Mouse (Mus musculus) NIH3T3 (cell line): ENCODE data around the gene Hdac7.

Experiments
- DNase-seq: peaks from one replicate; pipeline ENCODE4 v3.0.0-alpha.2; 2012; ENCODE audit warnings: low read depth

Hdac7 gene

DNA sequence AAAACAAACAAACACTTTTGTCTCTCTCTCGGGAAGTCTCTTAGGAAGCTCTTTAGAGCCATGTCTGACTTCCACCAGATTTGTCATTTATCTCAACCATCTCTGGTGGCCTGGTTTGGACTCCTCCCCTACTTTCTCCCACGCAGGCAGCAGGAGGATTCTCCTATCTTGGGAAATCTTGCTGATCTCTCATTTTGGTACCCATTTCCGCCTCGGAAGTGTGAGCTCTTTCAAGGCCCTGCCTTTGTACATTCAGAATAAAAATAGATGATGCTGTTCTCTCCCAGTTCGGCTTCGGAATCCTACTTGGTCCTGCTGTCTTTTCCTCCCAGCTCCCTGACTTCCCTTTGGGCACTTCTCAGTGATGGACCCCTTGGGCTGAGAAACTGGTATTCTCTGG lies 10.2 kb upstream of the Hdac7 start:
- no peak for DNase-seq

GRCm38 (mm10) chr15:97854059-97854458 lies 9.8 kb upstream of the Hdac7 start:
- DNase-seq, result no peak

- DNase-seq, result no peak
Measured at GRCm38 (mm10) chr15:97852291-97852690, 8.0 kb upstream of the Hdac7 start.

DNA sequence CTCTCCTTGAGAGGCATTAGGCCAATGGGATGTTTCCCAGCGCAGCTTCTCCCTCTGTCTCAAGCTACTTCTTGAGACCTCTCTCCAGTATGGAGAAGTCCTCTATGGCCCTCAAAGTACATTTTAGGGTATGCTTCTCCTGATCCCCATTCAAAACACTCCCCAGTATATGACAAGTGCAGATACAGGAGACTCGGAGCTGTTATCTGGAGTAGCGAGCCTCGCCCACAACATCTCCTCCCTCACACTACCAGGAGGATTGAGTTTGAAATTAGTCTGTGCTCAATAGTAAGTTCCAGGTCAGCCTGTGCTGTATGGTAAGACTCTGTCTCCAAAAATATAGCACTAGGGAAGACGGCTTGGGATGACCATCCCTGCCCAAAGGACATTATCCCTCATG lies 6.7 kb upstream of the Hdac7 start:
- no peak for DNase-seq

- DNase-seq, result peak; percentile 68
Measured at GRCm38 (mm10) chr15:97850441-97850840, 6.1 kb upstream of the Hdac7 start.

DNA sequence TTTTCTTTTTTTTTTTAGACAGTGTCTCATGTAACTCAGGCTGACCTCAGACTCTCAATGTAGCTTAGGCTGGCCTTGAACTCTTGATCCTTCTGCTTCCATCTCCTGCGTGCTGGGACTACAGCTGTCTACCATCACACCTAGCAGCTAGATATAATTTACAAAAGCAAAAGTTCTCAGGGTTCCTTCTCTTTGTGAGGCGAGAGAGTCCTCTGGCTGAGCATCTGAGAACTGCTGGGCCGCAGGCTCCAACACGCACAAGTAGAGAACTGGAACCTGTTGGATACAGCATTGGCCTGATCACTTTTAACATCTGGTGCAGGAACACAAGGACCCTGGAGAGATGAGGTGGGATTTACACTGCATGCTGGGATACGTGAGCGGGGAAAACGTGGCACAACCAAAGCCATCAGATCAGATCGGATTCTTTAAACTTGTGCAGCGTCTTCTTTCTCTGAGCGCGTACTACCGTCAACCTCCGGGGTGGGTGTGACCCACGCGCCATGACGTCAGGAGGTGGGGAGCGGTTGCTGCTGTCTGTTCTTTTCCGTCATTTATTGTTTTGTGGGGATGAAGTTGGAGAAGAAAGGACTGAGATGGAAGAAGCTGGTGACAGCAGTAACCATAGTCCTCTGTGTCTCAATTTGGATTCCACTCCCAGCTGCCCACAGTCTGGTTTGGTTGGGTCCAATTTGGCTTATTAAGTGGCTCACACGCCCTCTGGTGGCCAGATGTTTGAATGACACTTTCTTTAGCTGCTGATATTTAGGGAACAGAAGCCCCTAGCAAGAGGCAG lies 5.0 kb upstream of the Hdac7 start:
- peak; percentile 98 for DNase-seq

DNA sequence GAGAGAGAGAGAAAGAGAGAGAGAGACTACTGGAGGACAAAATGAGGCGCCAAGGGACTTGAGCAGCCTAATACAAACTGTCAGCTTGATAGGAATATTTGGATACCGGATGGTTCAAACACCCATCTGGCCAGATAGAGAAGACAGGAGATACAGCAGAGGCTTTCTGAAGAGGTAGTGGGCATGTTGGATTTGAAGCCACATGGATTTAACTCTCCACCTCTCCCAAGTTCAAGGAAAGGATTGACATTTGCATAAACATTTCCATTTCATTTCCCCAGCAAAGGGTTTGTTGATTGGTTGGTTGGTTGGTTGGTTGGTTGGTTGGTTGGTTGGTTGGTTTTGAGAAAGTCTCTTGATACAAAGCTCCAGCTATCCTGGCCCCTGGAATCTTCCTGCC lies 3.6 kb upstream of the Hdac7 start:
- no peak for DNase-seq

DNA sequence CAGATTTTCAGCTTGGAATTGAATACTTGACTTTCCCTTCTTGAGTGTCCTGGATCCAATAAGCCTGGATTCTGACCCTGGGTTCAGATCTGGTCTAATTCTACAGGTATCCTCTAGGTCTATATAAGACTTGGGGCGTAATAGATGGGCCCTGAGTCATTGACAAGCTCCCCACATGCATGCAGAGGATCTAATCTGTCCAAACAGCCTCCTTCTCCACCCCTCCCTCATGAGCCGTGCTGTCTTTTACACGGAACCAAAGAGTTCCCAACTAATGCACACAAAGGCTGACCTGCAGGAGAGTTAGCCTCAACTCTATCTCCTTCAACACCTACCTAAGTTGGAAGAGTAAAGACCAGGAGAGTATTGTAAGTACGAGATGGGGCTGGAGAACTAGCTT lies 3.0 kb upstream of the Hdac7 start:
- no peak for DNase-seq

- no peak for DNase-seq
Measured at GRCm38 (mm10) chr15:97846121-97846882, 2.0 kb upstream of the Hdac7 start.

- DNase-seq, result peak; percentile 54
Measured at GRCm38 (mm10) chr15:97843247-97843651, 1.1 kb downstream of the Hdac7 start.

DNA sequence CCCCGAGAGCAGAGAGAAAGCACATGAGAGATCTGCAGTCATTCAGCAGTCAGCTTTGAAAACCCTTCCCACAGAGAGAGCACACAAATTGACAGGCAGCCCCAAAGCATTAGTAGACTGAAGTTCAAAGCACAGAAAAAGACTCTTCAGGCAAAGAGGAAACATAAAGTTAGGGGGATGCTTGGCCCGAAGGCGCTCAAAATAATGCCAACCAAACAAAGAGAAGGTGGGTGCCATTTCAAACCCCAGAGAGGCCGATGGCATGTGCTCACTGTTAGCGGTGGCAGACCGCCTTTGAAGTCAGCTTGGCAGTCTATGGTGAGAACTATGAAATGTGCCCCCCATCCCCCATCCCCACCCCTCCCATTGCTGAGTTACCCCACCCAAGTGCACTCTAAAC lies 2.2 kb downstream of the Hdac7 start:
- no peak for DNase-seq

DNA sequence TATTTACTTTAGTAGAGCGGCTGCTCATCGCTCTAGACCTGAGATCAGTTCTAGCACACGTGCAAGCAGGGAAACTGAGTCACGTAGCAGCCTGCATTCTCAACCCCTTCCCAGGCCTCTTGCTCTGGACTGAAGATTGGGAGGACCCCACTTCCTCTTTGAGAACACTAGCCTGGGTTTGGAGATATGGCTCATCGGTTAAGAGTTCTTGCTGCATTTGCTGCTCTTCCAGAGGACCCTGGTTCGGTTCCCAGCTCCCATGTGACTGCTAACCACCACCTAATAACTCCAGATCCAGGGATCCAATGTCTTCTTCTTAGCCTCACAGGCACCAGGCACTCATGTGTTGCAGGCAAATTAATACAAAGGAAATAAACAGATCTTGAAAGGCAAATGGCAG lies 2.9 kb downstream of the Hdac7 start:
- DNase-seq, result no peak

DNA sequence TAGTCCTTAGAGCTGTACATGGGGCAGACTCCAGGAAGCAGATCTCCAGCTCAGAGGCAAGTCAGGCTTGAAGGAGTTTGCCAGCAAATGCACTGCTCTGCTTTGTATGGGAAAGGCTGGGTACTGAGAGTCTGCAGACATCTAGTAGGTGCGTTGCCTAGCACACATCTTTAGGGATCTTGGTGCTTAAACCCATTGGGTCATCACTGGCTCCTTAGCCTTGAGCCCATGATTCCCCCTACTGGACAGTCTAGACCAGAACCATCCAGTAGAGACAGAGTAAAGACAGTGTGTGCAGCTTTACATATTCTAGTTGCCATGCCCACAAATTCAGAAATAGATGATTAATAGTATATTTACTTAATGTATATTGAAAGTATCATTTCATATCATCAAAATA lies 3.5 kb downstream of the Hdac7 start:
- no peak for DNase-seq

- peak; percentile 92 for DNase-seq
Measured at GRCm38 (mm10) chr15:97839991-97840455, 4.3 kb downstream of the Hdac7 start.

DNA sequence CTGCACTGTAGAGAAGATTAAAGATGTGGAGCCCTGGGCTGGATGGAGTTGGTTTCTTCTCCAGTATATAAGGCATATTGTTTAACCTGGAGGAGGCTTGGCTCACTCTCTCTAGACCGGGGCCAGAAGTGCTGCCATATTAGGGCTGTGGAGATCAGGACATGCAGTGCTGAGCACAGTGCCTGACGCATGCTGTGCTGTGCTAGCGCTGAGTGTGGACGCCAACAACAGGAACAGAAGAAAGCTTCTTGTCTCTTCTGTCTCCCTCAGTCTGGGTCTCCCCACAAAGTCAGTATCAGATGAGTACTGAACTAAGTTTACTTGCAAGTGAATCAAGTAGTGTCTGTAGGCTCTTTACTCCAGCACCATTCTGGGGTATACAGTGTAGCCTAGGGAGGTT lies 4.8 kb downstream of the Hdac7 start:
- peak; percentile 35 for DNase-seq

DNA sequence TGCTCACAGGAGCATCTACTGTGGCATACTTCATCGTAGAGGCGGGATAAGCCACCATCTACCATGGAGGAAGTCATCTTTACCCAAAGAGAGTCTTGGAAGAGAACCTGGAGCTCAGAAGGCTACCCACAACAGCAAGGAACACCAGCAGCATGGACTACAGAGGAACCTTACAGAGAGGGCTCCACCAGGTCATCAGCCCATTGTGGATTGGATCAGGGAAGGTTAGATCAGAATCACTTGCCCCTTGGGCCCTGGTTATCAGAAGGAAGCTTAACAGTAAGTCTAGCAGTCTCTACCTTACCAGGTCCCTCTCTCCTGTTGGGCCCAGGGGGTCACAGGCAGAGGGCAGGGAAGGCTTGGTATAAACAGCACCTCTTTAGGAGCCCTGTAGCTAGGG lies 5.3 kb downstream of the Hdac7 start:
- no peak for DNase-seq

GRCm38 (mm10) chr15:97838395-97838794 lies 5.9 kb downstream of the Hdac7 start:
- DNase-seq, result no peak

DNA sequence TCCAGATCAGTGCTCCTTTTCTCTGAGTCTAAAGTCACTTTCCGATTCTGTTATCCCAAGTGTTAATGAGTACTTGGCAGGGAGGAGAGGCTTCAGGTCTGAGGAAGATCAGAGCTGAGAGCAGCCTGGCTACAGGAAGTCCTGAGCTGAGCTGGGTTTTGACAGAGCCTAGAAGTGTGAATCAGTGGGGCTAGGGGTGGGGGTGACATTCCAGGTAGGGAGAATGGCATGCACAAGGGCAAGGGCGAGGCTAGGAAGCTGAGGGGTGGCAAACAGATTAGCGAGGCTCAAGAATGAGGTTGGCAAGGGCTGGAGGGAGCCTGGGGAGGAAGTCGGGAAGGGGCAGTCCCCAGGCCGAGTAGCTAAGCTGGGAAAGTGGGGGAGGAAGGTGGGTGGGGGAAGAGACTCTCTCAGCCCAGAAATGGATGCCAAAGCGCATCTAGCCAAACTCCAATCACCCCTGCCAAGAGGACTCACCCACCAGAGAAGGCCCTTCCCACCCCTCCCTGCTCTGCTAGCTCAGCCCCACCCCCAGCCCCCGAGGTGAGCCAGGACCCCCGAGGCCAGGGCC lies 6.7 kb downstream of the Hdac7 start:
- DNase-seq, result peak; percentile 73

DNA sequence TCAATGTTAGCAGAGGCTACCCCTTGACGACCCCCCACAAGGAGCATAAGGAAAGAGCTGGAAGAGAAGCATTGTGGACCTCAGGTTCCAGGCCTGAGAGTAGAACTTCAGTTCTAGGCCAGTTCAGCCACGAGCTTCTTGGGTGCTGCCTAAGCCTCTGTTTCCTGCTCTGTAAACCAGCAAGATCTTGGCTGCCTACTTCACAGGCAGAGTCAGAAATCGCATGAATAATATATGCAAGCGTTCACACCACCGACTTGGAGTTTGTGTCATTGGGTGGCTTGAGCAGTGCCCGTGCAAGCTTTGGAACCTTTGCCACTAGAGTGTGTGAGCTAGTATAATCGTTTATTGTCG lies 7.4 kb downstream of the Hdac7 start:
- DNase-seq, result peak; percentile 53

DNA sequence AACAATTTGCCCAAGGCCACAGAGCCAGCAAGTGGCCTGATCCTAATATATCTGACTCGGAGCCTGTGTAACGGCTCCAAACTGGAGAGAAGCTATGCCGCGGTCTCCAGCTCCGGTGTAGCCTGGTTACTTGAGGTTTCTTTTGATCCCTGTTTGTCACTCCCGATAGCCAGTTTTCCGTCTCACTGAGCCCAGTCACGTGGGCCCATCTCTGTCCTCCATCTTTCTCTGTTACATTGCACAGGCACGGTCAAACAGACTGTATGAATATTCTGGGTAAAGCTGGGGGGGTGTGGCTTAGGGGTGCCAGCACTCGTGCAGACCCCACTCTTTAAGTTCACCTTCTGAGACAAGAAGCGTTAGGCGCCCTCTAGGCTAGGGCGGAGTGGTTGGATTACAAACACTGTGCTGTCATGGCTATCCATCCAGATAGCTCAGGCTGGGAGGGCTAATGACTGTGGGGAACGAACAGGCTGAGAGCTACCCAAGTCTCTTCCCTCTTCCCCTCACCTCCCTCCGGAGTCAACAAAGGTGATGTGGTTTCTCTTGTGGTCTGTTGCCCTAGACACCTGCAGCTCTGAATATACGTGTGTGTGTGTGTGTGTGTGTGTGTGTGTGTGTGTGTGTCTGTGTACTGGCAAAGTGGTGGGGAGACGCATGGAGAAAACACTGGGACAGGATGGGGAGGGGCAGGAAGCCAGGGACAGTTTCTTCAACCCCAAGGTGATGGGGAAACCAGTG lies 8.0 kb downstream of the Hdac7 start:
- no peak for DNase-seq

DNA sequence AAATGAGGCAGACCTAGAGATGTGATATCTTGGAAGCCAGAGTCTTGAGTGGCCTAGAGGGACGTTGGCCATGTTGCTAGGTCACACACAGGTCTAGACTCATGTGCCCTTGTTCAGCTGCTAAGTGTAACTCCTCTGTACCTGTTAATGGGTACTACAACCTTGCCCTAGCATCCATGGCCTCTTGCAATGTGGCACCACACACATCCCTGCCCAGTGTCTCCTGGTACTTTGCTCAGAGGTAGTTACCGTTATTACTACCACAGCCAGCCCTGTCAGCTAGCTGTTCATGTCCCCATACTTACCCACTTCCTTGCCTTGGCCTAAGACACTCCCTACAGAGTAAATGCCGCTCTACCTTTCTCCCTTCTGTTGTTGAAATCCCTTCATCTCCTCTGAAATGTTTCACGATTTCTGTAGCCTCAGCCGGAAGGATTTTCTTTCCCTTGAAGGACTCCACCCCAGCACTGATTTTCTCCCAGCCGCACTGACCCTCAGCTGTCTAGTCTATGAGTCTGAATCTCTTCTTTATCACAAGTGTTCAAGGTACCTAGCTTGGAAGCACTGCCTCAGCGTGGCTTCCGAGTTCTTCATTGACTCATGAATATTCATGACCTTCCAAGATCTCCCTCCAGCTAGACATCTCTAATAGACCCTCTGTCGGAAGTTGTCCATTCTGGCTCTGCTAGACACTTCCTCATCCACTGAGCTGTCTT lies 11.4 kb downstream of the Hdac7 start:
- no peak for DNase-seq
